Mouse (Mus musculus): ENCODE results near the gene Gm21981.

DNA sequence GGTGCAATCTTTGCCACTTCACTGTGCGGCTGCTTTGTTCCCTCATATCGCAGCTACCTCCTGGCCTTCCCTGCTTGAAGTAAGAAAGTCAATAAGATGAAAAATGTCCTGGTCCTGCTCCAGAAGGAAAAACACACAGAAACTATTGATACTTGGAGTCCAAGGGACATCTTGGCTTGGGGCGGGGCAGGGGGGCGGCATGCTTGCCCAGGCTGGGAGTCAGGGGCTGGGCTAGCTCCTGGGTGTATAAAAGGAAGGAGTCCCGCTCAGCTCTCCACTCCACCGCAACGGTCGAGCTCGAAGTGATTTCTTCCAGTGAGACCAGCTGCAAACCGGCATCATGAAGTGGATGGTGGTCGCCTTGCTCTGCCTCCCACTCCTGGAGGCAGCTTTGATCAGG lies 32.3 kb upstream of the Gm21981 start, which contains the start of gene Pgc:
- no peak for TF ChIP-seq E2F4 (IDR thresholded peaks at IDR 0.05; ENCODE audit: insufficient read depth)
- no peak for TF ChIP-seq POLR2A (IDR thresholded peaks at IDR 0.05; ENCODE audit: insufficient read length, low read depth)
- TF ChIP-seq TCF12 (IDR thresholded peaks at IDR 0.05; ENCODE audit: insufficient read depth, poor library complexity, severe bottlenecking): no peak
- TF ChIP-seq MAX (IDR thresholded peaks at IDR 0.05; ENCODE audit: low read depth): no peak
- TF ChIP-seq MYOG (IDR thresholded peaks at IDR 0.05; ENCODE audit: control insufficient read depth in 1 of 3, insufficient read depth in 1 of 3, insufficient read length in 2 of 3, low read depth in 2 of 3): no peak
- TF ChIP-seq POLR2AphosphoS2 (IDR thresholded peaks at IDR 0.05; ENCODE audit: insufficient read length, low read depth): no peak
- TF ChIP-seq MYOD1 (IDR thresholded peaks at IDR 0.05; ENCODE audit: control insufficient read depth in 1 of 3, insufficient read length in 2 of 3, low read depth in 2 of 3): no peak
- no peak for TF ChIP-seq REST (IDR thresholded peaks at IDR 0.05; ENCODE audit: insufficient read depth, insufficient read length)

Measured in myocyte (in vitro differentiated cells).